Mouse (Mus musculus): Measurements from ENCODE around the gene Slc23a2. TPM values are rescaled to one million over a fixed set of nuclear protein-coding genes. Genes with fewer than 3 reads are reported as not detected.

Slc23a2 gene
- polyA plus RNA-seq, 1 experiment from 2014 or later, result 12.5 TPM

- no peak overlapping the region for H3K9ac ChIP-seq (replicated peaks)
- 21% methylated on average over 2 of the region's 2 CpGs for WGBS
- no peak overlapping the region for H3K4me3 ChIP-seq (replicated peaks)
- no peaks in the 10 kb centered on the region for H3K36me3 ChIP-seq
- no peaks in the 10 kb centered on the region for H3K9me3 ChIP-seq
- no peak overlapping the region for H3K4me2 ChIP-seq
- no peaks in the 10 kb centered on the region for H3K27me3 ChIP-seq
- no peak overlapping the region for H3K27ac ChIP-seq
- no peak for ATAC-seq (ENCODE audit: insufficient number of reproducible peaks, insufficient read depth, low FRiP score, low TSS enrichment, low read depth)
- H3K4me1 ChIP-seq (replicated peaks), result peaks cover 9% of the 10 kb centered on the region
Measured at GRCm38 (mm10) chr2:132133436-132133835, 11.5 kb downstream of the Slc23a2 start.

GRCm38 (mm10) chr2:132131266-132131665, 13.6 kb downstream of the Slc23a2 start:
- Histone ChIP-seq H3K9ac (replicated peaks) (no peak overlapping the region; the same call in 1 of the 2 replicates), H3K9me3 (no peaks in the 10 kb centered on the region)

GRCm38 (mm10) chr2:132129980-132130379, 14.9 kb downstream of the Slc23a2 start:
- Histone ChIP-seq H3K4me1 (replicated peaks) (peaks cover 9% of the 10 kb centered on the region), H3K36me3 (no peaks in the 10 kb centered on the region), H3K9ac (replicated peaks) (no peak overlapping the region), H3K4me2 (no peak overlapping the region), H3K4me3 (replicated peaks) (no peak overlapping the region), H3K9me3 (no peaks in the 10 kb centered on the region), H3K27ac (no peak overlapping the region), H3K27me3 (no peaks in the 10 kb centered on the region)
- no peak for ATAC-seq (ENCODE audit: insufficient number of reproducible peaks, insufficient read depth, low FRiP score, low TSS enrichment, low read depth)
- WGBS, result 92% methylated on average over 7 of the region's 7 CpGs

More at GRCm38 (mm10) chr2:132131266-132131665, 13.6 kb downstream of the Slc23a2 start:
- Histone ChIP-seq H3K4me2 (peak overlapping the region; percentile 51), H3K4me1 (replicated peaks) (peaks cover 9% of the 10 kb centered on the region), H3K27ac (no peak overlapping the region), H3K4me3 (replicated peaks) (peak overlapping the region; percentile 14; the same call in 1 of the 2 replicates), H3K36me3 (no peaks in the 10 kb centered on the region), H3K27me3 (no peaks in the 10 kb centered on the region)
- peak; percentile 65; the same call in 1 of the 2 replicates for ATAC-seq (ENCODE audit: insufficient number of reproducible peaks, insufficient read depth, low FRiP score, low TSS enrichment, low read depth)
- 3% methylated on average over 9 of the region's 9 CpGs for WGBS

GRCm38 (mm10) chr2:132129247-132129646, 15.7 kb downstream of the Slc23a2 start:
- H3K4me1 ChIP-seq (replicated peaks), result peaks cover 9% of the 10 kb centered on the region

GRCm38 (mm10) chr2:132127904-132128303, 17.0 kb downstream of the Slc23a2 start:
- ATAC-seq (ENCODE audit: insufficient number of reproducible peaks, insufficient read depth, low FRiP score, low TSS enrichment, low read depth), result no peak
- Histone ChIP-seq H3K9ac (replicated peaks) (no peak overlapping the region), H3K4me1 (replicated peaks) (peaks cover 9% of the 10 kb centered on the region), H3K4me3 (replicated peaks) (no peak overlapping the region), H3K27ac (no peak overlapping the region), H3K27me3 (no peaks in the 10 kb centered on the region), H3K4me2 (no peak overlapping the region), H3K9me3 (no peaks in the 10 kb centered on the region), H3K36me3 (no peaks in the 10 kb centered on the region)
- WGBS, result 40% methylated on average over 10 of the region's 10 CpGs

More at GRCm38 (mm10) chr2:132129247-132129646, 15.7 kb downstream of the Slc23a2 start:
- Histone ChIP-seq H3K27ac (no peak overlapping the region), H3K9ac (replicated peaks) (no peak overlapping the region), H3K9me3 (no peaks in the 10 kb centered on the region), H3K4me2 (no peak overlapping the region), H3K36me3 (no peaks in the 10 kb centered on the region), H3K4me3 (replicated peaks) (no peak overlapping the region), H3K27me3 (no peaks in the 10 kb centered on the region)
- ATAC-seq (ENCODE audit: insufficient number of reproducible peaks, insufficient read depth, low FRiP score, low TSS enrichment, low read depth), result no peak
- 74% methylated on average over 7 of the region's 7 CpGs for WGBS

- no peaks in the 10 kb centered on the region for H3K27me3 ChIP-seq
- no peak for ATAC-seq (ENCODE audit: insufficient number of reproducible peaks, insufficient read depth, low FRiP score, low TSS enrichment, low read depth)
- 100% methylated on average over 1 of the region's 1 CpGs for WGBS
- H3K4me3 ChIP-seq (replicated peaks), result no peak overlapping the region
- H3K4me2 ChIP-seq, result no peak overlapping the region
- peaks cover 3% of the 10 kb centered on the region for H3K4me1 ChIP-seq (replicated peaks)
- no peak overlapping the region for H3K9ac ChIP-seq (replicated peaks)
- H3K9me3 ChIP-seq, result no peaks in the 10 kb centered on the region
- no peaks in the 10 kb centered on the region for H3K36me3 ChIP-seq
- no peak overlapping the region for H3K27ac ChIP-seq
Measured at GRCm38 (mm10) chr2:132126292-132126691, 18.6 kb downstream of the Slc23a2 start.

GRCm38 (mm10) chr2:132123063-132123462, 21.8 kb downstream of the Slc23a2 start:
- H3K9me3 ChIP-seq, result no peaks in the 10 kb centered on the region
- H3K4me1 ChIP-seq (replicated peaks), result no peaks in the 10 kb centered on the region
- H3K27ac ChIP-seq, result no peak overlapping the region
- no peak overlapping the region for H3K4me3 ChIP-seq (replicated peaks)
- no peak overlapping the region for H3K4me2 ChIP-seq
- H3K9ac ChIP-seq (replicated peaks), result no peak overlapping the region
- no peaks in the 10 kb centered on the region for H3K27me3 ChIP-seq
- 91% methylated on average over 4 of the region's 4 CpGs for WGBS
- ATAC-seq (ENCODE audit: insufficient number of reproducible peaks, insufficient read depth, low FRiP score, low TSS enrichment, low read depth), result no peak
- no peaks in the 10 kb centered on the region for H3K36me3 ChIP-seq

GRCm38 (mm10) chr2:132121050-132121449, 23.9 kb downstream of the Slc23a2 start:
- H3K9ac ChIP-seq (replicated peaks), result no peak overlapping the region
- H3K27ac ChIP-seq, result no peak overlapping the region
- no peak for ATAC-seq (ENCODE audit: insufficient number of reproducible peaks, insufficient read depth, low FRiP score, low TSS enrichment, low read depth)
- H3K4me2 ChIP-seq, result no peak overlapping the region
- H3K27me3 ChIP-seq, result no peaks in the 10 kb centered on the region
- H3K9me3 ChIP-seq, result no peaks in the 10 kb centered on the region
- no peaks in the 10 kb centered on the region for H3K36me3 ChIP-seq
- H3K4me3 ChIP-seq (replicated peaks), result no peak overlapping the region
- H3K4me1 ChIP-seq (replicated peaks), result no peaks in the 10 kb centered on the region
- WGBS, result 87% methylated on average over 3 of the region's 3 CpGs

GRCm38 (mm10) chr2:132118646-132119045, 26.3 kb downstream of the Slc23a2 start:
- no peak for ATAC-seq (ENCODE audit: insufficient number of reproducible peaks, insufficient read depth, low FRiP score, low TSS enrichment, low read depth)
- Histone ChIP-seq H3K9ac (replicated peaks) (no peak overlapping the region), H3K4me1 (replicated peaks) (peaks cover 13% of the 10 kb centered on the region), H3K9me3 (no peaks in the 10 kb centered on the region), H3K27ac (no peak overlapping the region), H3K4me3 (replicated peaks) (no peak overlapping the region), H3K36me3 (no peaks in the 10 kb centered on the region), H3K27me3 (no peaks in the 10 kb centered on the region), H3K4me2 (no peak overlapping the region)
- 79% methylated on average over 1 of the region's 1 CpGs for WGBS

GRCm38 (mm10) chr2:132115936-132116335, 29.0 kb downstream of the Slc23a2 start:
- H3K9me3 ChIP-seq, result no peaks in the 10 kb centered on the region
- H3K4me1 ChIP-seq (replicated peaks), result peaks cover 16% of the 10 kb centered on the region
- no peak for ATAC-seq (ENCODE audit: insufficient number of reproducible peaks, insufficient read depth, low FRiP score, low TSS enrichment, low read depth)
- no peaks in the 10 kb centered on the region for H3K27me3 ChIP-seq
- H3K4me3 ChIP-seq (replicated peaks), result no peak overlapping the region
- H3K4me2 ChIP-seq, result no peak overlapping the region
- no peak overlapping the region for H3K9ac ChIP-seq (replicated peaks)
- no peak overlapping the region for H3K27ac ChIP-seq
- 92% methylated on average over 5 of the region's 5 CpGs for WGBS
- no peaks in the 10 kb centered on the region for H3K36me3 ChIP-seq

- WGBS, result 61% methylated on average over 6 of the region's 6 CpGs
- H3K27me3 ChIP-seq, result no peaks in the 10 kb centered on the region
- no peak for ATAC-seq (ENCODE audit: insufficient number of reproducible peaks, insufficient read depth, low FRiP score, low TSS enrichment, low read depth)
Measured at GRCm38 (mm10) chr2:132115344-132115743, 29.6 kb downstream of the Slc23a2 start.

More at GRCm38 (mm10) chr2:132115344-132115743, 29.6 kb downstream of the Slc23a2 start:
- no peaks in the 10 kb centered on the region for H3K36me3 ChIP-seq
- peaks cover 19% of the 10 kb centered on the region for H3K4me1 ChIP-seq (replicated peaks)
- H3K4me3 ChIP-seq (replicated peaks), result no peak overlapping the region
- H3K9ac ChIP-seq (replicated peaks), result no peak overlapping the region
- H3K9me3 ChIP-seq, result no peaks in the 10 kb centered on the region
- H3K27ac ChIP-seq, result peak overlapping the region; percentile 29; the same call in 1 of the 2 replicates
- no peak overlapping the region for H3K4me2 ChIP-seq
